8 mouse cellular contexts compared by ENCODE assay signal in the genomic region with DNA sequence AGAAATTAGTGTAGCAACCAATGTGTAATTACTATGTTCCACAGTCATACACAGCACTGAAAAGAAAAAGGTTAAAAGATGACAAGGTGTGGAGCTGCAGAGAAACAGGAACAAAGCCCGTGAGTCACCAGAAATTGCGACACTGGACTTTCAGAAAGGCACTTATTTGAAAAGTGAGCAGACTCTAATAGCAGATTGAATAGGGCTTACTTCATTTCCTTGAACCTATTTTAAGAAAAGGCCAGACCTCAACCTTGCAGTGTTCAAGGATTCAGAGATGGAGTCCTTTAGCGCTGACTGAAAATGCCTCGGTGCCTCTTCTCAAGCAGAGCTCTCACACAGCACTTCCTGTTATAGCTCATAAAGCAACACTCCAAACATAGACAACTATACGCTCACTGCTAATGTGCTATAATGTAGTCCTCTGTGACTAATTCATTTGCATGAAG.
DNase-seq lines count a peak whose midpoint lies in the region; ATAC-seq lines count a peak whose summit lies in the region.

No protein-coding gene starts in this region.

- no peak overlapping the region for H3K9ac ChIP-seq in forebrain, embryonic 13.5 days
- H3K9ac ChIP-seq in stomach, embryonic 14.5 days (replicated peaks; ENCODE audit: low read depth, low read length), result no peak overlapping the region

- H3K4me1 ChIP-seq in forebrain, embryonic 13.5 days, result peaks cover 4% of the 10 kb centered on the region
- H3K4me1 ChIP-seq in forebrain, embryonic 10.5 days, result no peaks in the 10 kb centered on the region
- no peaks in the 10 kb centered on the region for H3K4me1 ChIP-seq in stomach, embryonic 14.5 days (ENCODE audit: control insufficient read depth, insufficient read depth, low read length)

- H3K27me3 ChIP-seq in forebrain, embryonic 13.5 days, result no peaks in the 10 kb centered on the region
- H3K27me3 ChIP-seq in forebrain, embryonic 10.5 days (ENCODE audit: poor library complexity, severe bottlenecking), result no peaks in the 10 kb centered on the region
- no peaks in the 10 kb centered on the region for H3K27me3 ChIP-seq in stomach, embryonic 14.5 days (ENCODE audit: control insufficient read depth, insufficient read depth, low read length)

- H3K27ac ChIP-seq in forebrain, embryonic 13.5 days, result no peak overlapping the region
- H3K27ac ChIP-seq in forebrain, embryonic 10.5 days, result no peak overlapping the region
- H3K27ac ChIP-seq in stomach, embryonic 14.5 days (ENCODE audit: low read length), result peak overlapping the region; percentile 48; the same call in 1 of the 2 replicates

- H3K4me3 ChIP-seq in forebrain, embryonic 13.5 days, result no peak overlapping the region
- no peak overlapping the region for H3K4me3 ChIP-seq in forebrain, embryonic 10.5 days
- no peak overlapping the region for H3K4me3 ChIP-seq in stomach, embryonic 14.5 days (ENCODE audit: low read depth, low read length)

- 58% methylated on average over 5 of the region's 5 CpGs for WGBS in forebrain, embryonic 13.5 days
- WGBS in forebrain, embryonic 10.5 days, result 93% methylated on average over 5 of the region's 5 CpGs
- WGBS in large intestine, adult 2 months, result 28% methylated on average over 5 of the region's 5 CpGs
- WGBS in stomach, embryonic 14.5 days, result 68% methylated on average over 5 of the region's 5 CpGs

- H3K9me3 ChIP-seq in forebrain, embryonic 13.5 days (replicated peaks), result no peaks in the 10 kb centered on the region
- no peaks in the 10 kb centered on the region for H3K9me3 ChIP-seq in forebrain, embryonic 10.5 days
- H3K9me3 ChIP-seq in stomach, embryonic 14.5 days (ENCODE audit: control insufficient read depth, low read depth, low read length), result no peaks in the 10 kb centered on the region

- peak; percentile 27; the same call in 1 of the 2 replicates for ATAC-seq in forebrain, embryonic 13.5 days
- ATAC-seq in stomach, embryonic 14.5 days (ENCODE audit: insufficient number of reproducible peaks, insufficient read depth, low FRiP score, low read depth), result peak; percentile 49; the same call in 1 of the 2 replicates

- no peaks in the 10 kb centered on the region for H3K36me3 ChIP-seq in forebrain, embryonic 13.5 days (ENCODE audit: poor library complexity, severe bottlenecking)
- 0 out of 2 replicates have a peak, but pooled peaks cover 4% of the 10 kb centered on the region for H3K36me3 ChIP-seq in forebrain, embryonic 10.5 days (replicated peaks)
- no peaks in the 10 kb centered on the region for H3K36me3 ChIP-seq in stomach, embryonic 14.5 days (ENCODE audit: control insufficient read depth, insufficient read depth, low read length)

- no peak overlapping the region for H3K4me2 ChIP-seq in forebrain, embryonic 13.5 days
- no peak overlapping the region for H3K4me2 ChIP-seq in stomach, embryonic 14.5 days (replicated peaks; ENCODE audit: low read depth, low read length)

- no peak for DNase-seq in forebrain, embryonic 10.5 days (ENCODE audit: extremely low spot score, low spot score)
- peak; percentile 29 to 48 for DNase-seq in spleen, postnatal 36 days (ENCODE audit: low spot score in 2 of 2)
- no peak for DNase-seq in spleen, adult 18-20 months
- DNase-seq in large intestine, adult 2 months (ENCODE audit: low read depth, low spot score), result peak; percentile 32
- no peak for DNase-seq in layer of hippocampus, postnatal 14 days (ENCODE audit: low spot score in 2 of 2)
- DNase-seq in right cerebral cortex, postnatal 14 days, result no peak

Comparison
In these comparisons a context has a peak if more than half of its experiments do, and no peak if none do; other contexts are left out.
1. DNase-seq: peak in spleen, postnatal 36 days (2 of 2) and large intestine, adult 2 months (single experiment); none in forebrain, embryonic 10.5 days (single experiment), spleen, adult 18-20 months (0 of 2), layer of hippocampus, postnatal 14 days (0 of 2) and right cerebral cortex, postnatal 14 days (single experiment).